Comparison of ENCODE assay signal across 26 mouse cellular contexts in genomic region chr13:30688035-30688616, GRCm38 (mm10). TPM values are rescaled to one million over a fixed set of nuclear protein-coding genes. Genes with fewer than 3 reads are reported as not detected.
DNase-seq lines count a peak whose midpoint lies in the region; ATAC-seq and TF ChIP-seq lines count a peak whose summit lies in the region.
"Had no signal": no experiment of that assay in that cellular context is flagged by ENCODE, and none has a peak within 500 bp of the region (broad histone marks: within the 10 kb centered on the region; RNA-seq: fewer than 3 reads in every experiment).

No protein-coding gene starts in this region.

- H3K27me3 ChIP-seq in forebrain, postnatal 0 days (ENCODE audit: insufficient read depth, low read length): no peaks in the 10 kb centered on the region
- H3K27me3 ChIP-seq in forebrain, embryonic 16.5 days (replicated peaks; ENCODE audit: control insufficient read depth, insufficient read depth, low read length): no peaks in the 10 kb centered on the region
- H3K27me3 ChIP-seq: embryonic facial prominence, embryonic 13.5 days; embryonic facial prominence, embryonic 15.5 days; forebrain, embryonic 12.5 days; Patski had no signal

- no peak overlapping the region for H3K4me2 ChIP-seq in forebrain, postnatal 0 days (ENCODE audit: low read depth)
- H3K4me2 ChIP-seq in forebrain, embryonic 16.5 days (ENCODE audit: low read length): no peak overlapping the region
- H3K4me2 ChIP-seq: embryonic facial prominence, embryonic 13.5 days; embryonic facial prominence, embryonic 15.5 days; forebrain, embryonic 12.5 days had no signal

- H3K27ac ChIP-seq in forebrain, postnatal 0 days (ENCODE audit: low read depth, low read length): no peak overlapping the region
- H3K27ac ChIP-seq in forebrain, embryonic 16.5 days (ENCODE audit: low read length): no peak overlapping the region
- H3K27ac ChIP-seq in gastrocnemius, adult 2 months: no peak overlapping the region
- H3K27ac ChIP-seq: embryonic facial prominence, embryonic 13.5 days; embryonic facial prominence, embryonic 15.5 days; forebrain, embryonic 10.5 days; forebrain, embryonic 12.5 days had no signal

- H3K9me3 ChIP-seq in forebrain, postnatal 0 days (ENCODE audit: low read length): no peaks in the 10 kb centered on the region
- no peaks in the 10 kb centered on the region for H3K9me3 ChIP-seq in forebrain, embryonic 16.5 days (ENCODE audit: control insufficient read depth, low read length)
- H3K9me3 ChIP-seq: embryonic facial prominence, embryonic 13.5 days; embryonic facial prominence, embryonic 15.5 days; forebrain, embryonic 10.5 days; forebrain, embryonic 12.5 days; G1E had no signal

- intact Hi-C loops in gastrocnemius, adult 2 months (cut with DNase I): no loop called here
- intact Hi-C loops in gastrocnemius, postnatal 36 days (cut with DNase I): no loop called here

- H3K4me3 ChIP-seq in forebrain, postnatal 0 days (ENCODE audit: low read depth, low read length): no peak overlapping the region
- H3K4me3 ChIP-seq in forebrain, embryonic 16.5 days (replicated peaks; ENCODE audit: low read length): no peak overlapping the region
- H3K4me3 ChIP-seq in gastrocnemius, adult 2 months: no peak overlapping the region
- H3K4me3 ChIP-seq: embryonic facial prominence, embryonic 13.5 days; embryonic facial prominence, embryonic 15.5 days; erythroblast, embryonic 14.5 days; forebrain, embryonic 10.5 days; forebrain, embryonic 12.5 days had no signal

- no peaks in the 10 kb centered on the region for H3K36me3 ChIP-seq in forebrain, postnatal 0 days (ENCODE audit: insufficient read depth)
- no peaks in the 10 kb centered on the region for H3K36me3 ChIP-seq in forebrain, embryonic 16.5 days (ENCODE audit: control insufficient read depth, insufficient read depth)
- H3K36me3 ChIP-seq: embryonic facial prominence, embryonic 13.5 days; embryonic facial prominence, embryonic 15.5 days; forebrain, embryonic 10.5 days; forebrain, embryonic 12.5 days; G1E had no signal

- H3K9ac ChIP-seq in forebrain, postnatal 0 days: no peak overlapping the region
- no peak overlapping the region for H3K9ac ChIP-seq in forebrain, embryonic 16.5 days (replicated peaks; ENCODE audit: low read depth, low read length)
- H3K9ac ChIP-seq: embryonic facial prominence, embryonic 13.5 days; embryonic facial prominence, embryonic 15.5 days; forebrain, embryonic 12.5 days had no signal

- DNase-seq in forebrain, postnatal 0 days: no peak
- peak; percentile 15 for DNase-seq in gastrocnemius, adult 2 months
- DNase-seq in gastrocnemius, postnatal 10 days: no peak
- peak; percentile 43 for DNase-seq in brain, adult 2 months (ENCODE audit: low read depth, low spot score)
- DNase-seq in kidney, adult 18-20 months: no peak
- no peak for DNase-seq in gastrocnemius, postnatal 36 days
- DNase-seq: adrenal gland, adult 8-10 months; adrenal gland, postnatal 14 days; adrenal gland, postnatal 36 days; cerebellum, adult 11 months; cerebellum, adult 18-20 months; cerebellum, adult 8-10 months; cerebellum, adult 9-11 months; cerebellum, postnatal 14 days; cerebellum, postnatal 36 days; embryo, embryonic 11 days had no signal

- no peak for TF ChIP-seq CTCF in forebrain, postnatal 0 days (IDR thresholded peaks at IDR 0.05; ENCODE audit: low read depth)
- no peak for TF ChIP-seq CTCF in gastrocnemius, adult 2 months (IDR thresholded peaks at IDR 0.05)

- 0 out of 2 replicates have a peak, but pooled peaks have one; percentile 16 for ATAC-seq in forebrain, postnatal 0 days
- ATAC-seq in forebrain, embryonic 16.5 days: no peak
- ATAC-seq: activated CD4-positive, CD25-positive, alpha-beta regulatory T cell, adult 4 months; forebrain, embryonic 14.5 days; Patski had no signal

- H3K4me1 ChIP-seq in forebrain, postnatal 0 days (ENCODE audit: insufficient read depth): no peaks in the 10 kb centered on the region
- H3K4me1 ChIP-seq in forebrain, embryonic 16.5 days (replicated peaks; ENCODE audit: control insufficient read depth, insufficient read depth, low read length): no peaks in the 10 kb centered on the region
- H3K4me1 ChIP-seq: forebrain, embryonic 10.5 days; forebrain, embryonic 12.5 days had no signal

- WGBS in forebrain, postnatal 0 days: 87% methylated on average over 12 of the region's 12 CpGs
- WGBS in forebrain, embryonic 16.5 days: 88% methylated on average over 12 of the region's 12 CpGs

RNA-seq across cellular contexts. Expression of gene Dusp22, which starts 28.3 kb away (rescaled TPM):
- total RNA-seq in forebrain, postnatal 0 days (2014; rRNA removed): 18.6 and 19.8 TPM in 2 replicates
- polyA plus RNA-seq in forebrain, postnatal 0 days (2015; fragmentation: Nextera tagmentation; extraction: Ambion mirVana): 19.0 and 22.0 TPM in 2 replicates
- 14.0 and 15.9 TPM in 2 replicates for polyA plus RNA-seq in forebrain, embryonic 16.5 days (2015; fragmentation: Nextera tagmentation; extraction: Ambion mirVana)
- total RNA-seq in gastrocnemius, adult 2 months (2021): 10 to 100 TPM; 36.2 to 59.5 TPM
- 10 to 100 TPM; 40.5 to 45.5 TPM for total RNA-seq in gastrocnemius, postnatal 10 days (2021)
- 10 to 100 TPM; 43.4 to 43.5 TPM for total RNA-seq in gastrocnemius, postnatal 36 days (2021)
- polyA plus RNA-seq: G1E had no signal

Comparison
In these comparisons a context has a peak if more than half of its experiments do, and no peak if none do; other contexts are left out.
1. DNase-seq: peak in gastrocnemius, adult 2 months (single experiment) and brain, adult 2 months (single experiment); none in forebrain, postnatal 0 days (single experiment), gastrocnemius, postnatal 10 days (single experiment), kidney, adult 18-20 months (single experiment) and gastrocnemius, postnatal 36 days (0 of 2).